Mouse (Mus musculus) erythroid progenitor cell, adult 5-6 weeks (primary cell): ENCODE data around the gene Gipc2. TPM values are rescaled to one million over a fixed set of nuclear protein-coding genes. Genes with fewer than 3 reads are reported as not detected.

Experiments
- ATAC-seq: replicated peaks from 2 replicates; pipeline ENCODE4 v1.8.0; 2016; ENCODE audit warnings: moderate number of reproducible peaks, mild to moderate bottlenecking, moderate TSS enrichment, inconsistent platforms; ENCODE audit not compliant: poor library complexity, low FRiP score, severe bottlenecking
- total RNA-seq, 2 experiments: library from RNA; stranded (forward) in 1 of 2; stranded (reverse) in 1 of 2; fragments of 150-400 nt in 1 of 2; fragments of 186-747, 209-891 nt in 1 of 2; gene quantifications; 2 replicates each; pipeline versions ENCODE4 v1.2.3 to v1.2.4; 2015 to 2017; ENCODE audit warnings: low replicate concordance in 2 of 2

The Gipc2 gene
- not detected in 2 replicates for total RNA-seq (2015; ENCODE audit: low replicate concordance)
- total RNA-seq (2017; ENCODE audit: low replicate concordance), result not detected in 2 replicates

GRCm38 (mm10) chr3:152166099-152166423 is at the start of gene Gipc2:
Gene Gipc2 (minus strand): TSS chr3:152166230.
- ATAC-seq, result no peak

- no peak for ATAC-seq
Measured at GRCm38 (mm10) chr3:152213416-152213815, 47.4 kb upstream of the Gipc2 start.

GRCm38 (mm10) chr3:152211731-152212279 is 45.8 kb upstream of the Gipc2 start:
- no peak for ATAC-seq

- ATAC-seq, result peak; percentile 49
Measured at GRCm38 (mm10) chr3:152210728-152211391, 44.8 kb upstream of the Gipc2 start.

GRCm38 (mm10) chr3:152209967-152210634 is 44.1 kb upstream of the Gipc2 start, which contains the start of the genes Dnajb4 and Fubp1:
Gene Dnajb4 (minus strand): TSS chr3:152210302.
Gene Fubp1 (plus strand): TSS chr3:152210422.
- peak; percentile 90 for ATAC-seq

GRCm38 (mm10) chr3:152209177-152209966 is 43.3 kb upstream of the Gipc2 start:
- 0 out of 2 replicates have a peak, but pooled peaks have one; percentile 1 for ATAC-seq

- ATAC-seq, result no peak
Measured at GRCm38 (mm10) chr3:152208096-152208885, 42.3 kb upstream of the Gipc2 start.

- no peak for ATAC-seq
Measured at GRCm38 (mm10) chr3:152207156-152207555, 41.1 kb upstream of the Gipc2 start.

- ATAC-seq, result no peak
Measured at GRCm38 (mm10) chr3:152204577-152204976, 38.5 kb upstream of the Gipc2 start.

GRCm38 (mm10) chr3:152203996-152204395 is 38.0 kb upstream of the Gipc2 start:
- ATAC-seq, result no peak

GRCm38 (mm10) chr3:152203411-152203810 is 37.4 kb upstream of the Gipc2 start:
- ATAC-seq, result no peak

- no peak for ATAC-seq
Measured at GRCm38 (mm10) chr3:152202942-152203341, 36.9 kb upstream of the Gipc2 start.

- no peak for ATAC-seq
Measured at GRCm38 (mm10) chr3:152201651-152202050, 35.6 kb upstream of the Gipc2 start.

- no peak for ATAC-seq
Measured at GRCm38 (mm10) chr3:152201181-152201580, 35.2 kb upstream of the Gipc2 start.

- no peak for ATAC-seq
Measured at GRCm38 (mm10) chr3:152199125-152199524, 33.1 kb upstream of the Gipc2 start.

- peak; percentile 76 for ATAC-seq
Measured at GRCm38 (mm10) chr3:152197246-152197645, 31.2 kb upstream of the Gipc2 start.

GRCm38 (mm10) chr3:152193635-152194097 is 27.6 kb upstream of the Gipc2 start:
- peak; percentile 85 for ATAC-seq

- ATAC-seq, result no peak
Measured at GRCm38 (mm10) chr3:152193177-152193576, 27.1 kb upstream of the Gipc2 start.

- no peak for ATAC-seq
Measured at GRCm38 (mm10) chr3:152192238-152192931, 26.4 kb upstream of the Gipc2 start.
